Mouse (Mus musculus) liver, postnatal 0 days (tissue): ENCODE measurements around the gene Dmrta1.

Source experiments
- CTCF ChIP-seq: sonication (generic); IDR thresholded peaks from 2 replicates; pipeline ENCODE4 v1.5.1; 2016; ENCODE audit warnings: antibody characterized with exemption, low read depth
- EP300 ChIP-seq: IDR thresholded peaks from 2 replicates; pipeline ENCODE4 v1.6.1; 2016; ENCODE audit warnings: antibody characterized with exemption, low read depth, mild to moderate bottlenecking

DNA sequence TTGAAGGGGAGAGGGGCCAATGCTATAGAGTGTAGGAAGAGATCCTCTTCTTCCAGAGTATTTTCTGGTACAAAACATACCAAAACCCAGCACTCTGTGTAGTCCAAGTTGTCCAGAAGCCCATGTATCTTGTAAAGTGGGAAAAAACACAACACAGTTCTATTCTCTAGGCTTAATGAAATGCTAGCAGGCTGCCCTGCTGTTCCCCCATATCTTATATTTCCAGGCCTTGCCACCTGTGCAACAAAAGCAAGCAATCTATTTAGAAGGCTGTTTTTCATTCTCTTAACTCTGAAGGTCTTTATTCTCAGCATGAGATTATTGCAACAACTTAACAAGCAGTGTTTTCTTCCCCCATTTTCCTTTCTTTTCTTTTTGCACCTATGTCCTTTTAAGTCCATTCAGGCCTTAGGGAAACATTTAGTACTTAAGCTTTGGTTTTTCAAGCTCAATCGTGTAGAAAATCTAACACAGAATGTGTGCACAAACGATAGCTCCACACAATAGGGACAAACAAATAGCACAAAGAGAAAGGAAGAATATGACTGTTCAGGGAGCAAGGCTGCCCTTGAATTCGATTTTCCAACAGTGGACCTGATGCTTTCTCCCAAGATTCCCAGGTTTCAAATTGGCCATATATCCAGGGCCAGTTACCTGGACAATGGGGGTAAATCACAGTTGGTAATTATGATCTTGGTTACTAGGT, 48.7 kb upstream of the Dmrta1 start:
- TF ChIP-seq CTCF = no peak
- no peak for TF ChIP-seq EP300
